Mouse (Mus musculus) megakaryocyte, adult 5-6 weeks (primary cell): ENCODE data around the gene Ccdc159. TPM values are rescaled to one million over a fixed set of nuclear protein-coding genes. Genes with fewer than 3 reads are reported as not detected.
A peak's percentile ranks its signal among the peaks of the same experiment; 100 is the strongest.

ENCODE experiments used
- ATAC-seq: 2 replicates; pipeline ENCODE4 v1.8.0; 2016; ENCODE audit warnings: mild to moderate bottlenecking, inconsistent platforms; ENCODE audit not compliant: poor library complexity, severe bottlenecking
- total RNA-seq, 2 experiments: library from RNA; stranded (forward) in 1 of 2; stranded (reverse) in 1 of 2; fragments of 153-499, 151-499 nt in 1 of 2; fragments of 221-1000, 200-1000 nt in 1 of 2; gene quantifications; 2 replicates each; pipeline versions ENCODE4 v1.2.3 to v1.2.4; 2015 to 2017

The Ccdc159 gene
- total RNA-seq, 2 experiments from 2014 or later = 0.22 TPM; not detected in 1

DNA sequence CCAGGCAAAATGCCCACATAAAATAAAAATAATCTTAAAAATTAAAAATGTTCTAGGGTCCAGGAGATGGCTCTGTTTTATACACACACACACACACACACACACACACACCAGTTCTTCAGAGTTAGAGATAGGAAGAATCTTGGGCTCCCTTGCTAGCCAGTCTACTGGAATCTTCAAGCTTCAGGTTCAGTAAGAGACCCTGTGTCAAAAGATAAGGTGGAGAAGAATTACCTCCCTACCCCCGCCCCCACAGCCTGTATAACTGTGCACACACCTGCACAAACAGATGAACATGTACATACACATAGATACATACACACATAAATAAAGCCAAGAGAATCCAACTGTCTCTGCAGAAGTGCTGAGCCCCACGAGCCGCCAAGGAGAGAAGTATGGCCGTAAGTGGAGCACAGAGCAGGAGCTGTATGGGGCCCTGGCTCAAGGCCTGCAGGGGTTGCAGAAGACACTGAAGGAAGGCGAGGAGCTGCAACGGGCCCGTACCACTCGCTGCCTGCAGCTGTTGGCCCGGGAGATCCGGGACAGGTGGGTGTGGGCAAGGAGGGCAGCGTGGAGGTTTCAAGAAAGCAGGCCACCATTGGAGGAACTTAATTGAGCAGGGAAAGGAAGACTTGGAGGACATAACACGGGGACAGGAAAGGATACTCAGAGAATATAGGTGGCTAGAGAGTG lies 5.3 kb downstream of the Ccdc159 start:
- ATAC-seq = no peak

DNA sequence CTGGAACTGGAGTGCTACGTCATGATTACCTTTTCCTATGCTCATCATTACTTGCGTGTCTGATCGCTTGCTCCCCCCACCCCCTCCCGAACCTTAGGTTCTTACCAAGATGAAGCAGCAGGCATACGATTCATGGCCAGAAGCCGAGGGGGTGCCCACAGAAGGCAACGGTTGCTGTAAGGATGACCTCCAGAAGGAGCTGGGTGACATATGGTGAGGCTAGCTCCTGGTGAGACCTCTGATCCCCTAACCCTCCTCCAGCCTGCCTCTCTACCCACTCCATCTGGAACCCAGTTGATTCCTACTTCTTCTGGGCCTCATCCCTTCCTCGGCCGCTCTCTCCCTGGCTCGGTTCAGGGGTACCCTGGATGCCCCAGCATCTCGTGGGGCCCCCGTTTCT lies 6.8 kb downstream of the Ccdc159 start:
- no peak for ATAC-seq

DNA sequence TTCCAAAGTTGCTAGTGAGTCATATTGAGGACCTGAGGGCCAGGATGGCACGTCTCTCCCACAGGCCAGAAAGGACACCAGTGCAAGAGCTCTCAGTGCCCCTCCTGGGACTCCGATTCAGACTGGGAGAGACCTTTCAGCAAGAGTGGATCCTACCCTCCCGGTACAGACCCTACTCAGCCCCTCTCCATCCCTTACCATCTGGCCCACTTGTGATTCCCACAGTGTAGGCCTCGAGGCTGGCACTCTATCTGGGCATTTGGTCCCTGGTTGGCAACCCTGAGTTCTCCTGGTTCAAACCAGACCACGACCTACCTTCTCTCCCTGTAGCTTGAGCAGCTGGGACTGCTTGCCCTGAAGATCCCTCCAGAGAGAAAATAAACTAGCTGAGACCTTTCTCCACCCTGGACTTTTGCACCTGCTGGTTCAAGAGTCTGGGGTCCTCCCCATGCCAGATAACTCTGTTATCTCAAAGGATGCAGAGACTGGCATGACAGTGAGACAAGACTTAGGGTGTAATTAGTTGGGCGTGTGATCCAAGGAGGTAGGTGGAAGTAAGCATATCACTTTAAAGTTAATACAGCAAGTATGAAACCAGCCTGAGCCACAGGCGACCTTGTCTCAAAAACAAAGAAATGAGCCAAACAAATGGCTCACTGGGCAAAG lies 8.3 kb downstream of the Ccdc159 start:
- no peak for ATAC-seq

DNA sequence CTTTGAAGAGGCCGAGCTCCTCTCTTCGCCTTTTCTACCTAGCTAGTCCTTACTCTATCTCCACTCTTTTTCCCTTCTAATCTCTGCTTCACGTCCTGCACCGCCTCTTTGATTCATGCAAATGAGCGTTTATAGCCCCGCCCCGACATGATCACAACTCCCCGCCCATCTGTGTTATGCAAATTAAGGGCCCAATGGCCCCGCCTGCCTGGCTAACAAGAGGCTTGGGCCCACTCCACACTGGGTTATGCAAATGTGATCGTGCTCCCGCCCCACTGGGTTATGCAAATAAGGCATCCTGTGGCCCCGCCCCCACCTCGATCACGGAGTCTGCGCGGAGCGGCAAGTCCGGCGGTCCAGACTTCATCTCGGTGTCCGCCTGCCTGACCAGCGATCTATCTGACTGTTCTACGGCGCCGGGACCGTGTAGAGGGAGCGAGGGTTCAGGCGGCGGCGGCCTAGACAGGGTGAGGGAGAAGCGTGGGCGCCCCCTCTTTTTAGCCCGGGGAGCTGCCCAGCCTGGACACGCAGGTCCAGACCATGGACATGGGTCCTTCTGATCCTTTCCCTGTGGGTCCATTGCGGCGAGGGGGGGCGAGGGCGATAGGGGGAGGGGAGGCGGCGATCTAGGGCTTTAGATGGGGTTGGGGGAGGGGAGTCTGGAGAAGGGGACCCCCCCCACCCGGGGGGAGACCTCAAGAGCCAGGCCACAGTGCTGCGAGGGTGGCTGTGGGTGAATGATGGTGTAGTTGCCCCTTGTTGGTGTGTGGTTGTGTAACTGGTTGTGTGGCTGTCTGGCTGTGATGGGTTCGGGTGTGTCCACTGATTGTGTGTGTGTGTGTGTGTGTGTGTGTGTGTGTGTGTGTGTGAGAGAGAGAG lies 9.7 kb downstream of the Ccdc159 start, which contains the start of gene Plppr2:
Gene Plppr2 (plus strand): TSS at position 342 of the 879 bp plus-strand sequence.
- ATAC-seq = peak; percentile 97

DNA sequence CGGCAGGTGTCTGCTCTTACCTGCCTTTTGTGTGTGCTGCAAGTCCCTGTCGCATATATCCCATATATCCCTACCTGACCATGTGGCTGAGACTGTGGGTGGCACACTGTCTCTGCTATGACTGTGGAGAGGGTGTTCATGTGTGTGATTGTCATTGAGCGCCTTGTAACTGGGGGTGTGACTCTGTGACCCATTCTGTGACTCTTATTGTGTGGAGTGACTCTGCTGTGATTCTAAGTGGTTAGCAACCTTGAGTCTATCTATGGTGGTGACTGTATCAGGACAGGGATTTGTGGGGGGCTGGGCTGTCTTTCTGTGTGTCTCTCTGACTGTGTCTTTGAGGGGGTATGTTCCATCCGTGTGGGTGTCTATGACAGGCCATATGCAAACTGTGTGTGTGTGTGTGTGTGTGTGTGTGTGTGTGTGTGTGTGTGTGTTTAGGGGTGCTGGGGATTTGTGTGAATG lies 10.5 kb downstream of the Ccdc159 start:
- ATAC-seq = no peak

DNA sequence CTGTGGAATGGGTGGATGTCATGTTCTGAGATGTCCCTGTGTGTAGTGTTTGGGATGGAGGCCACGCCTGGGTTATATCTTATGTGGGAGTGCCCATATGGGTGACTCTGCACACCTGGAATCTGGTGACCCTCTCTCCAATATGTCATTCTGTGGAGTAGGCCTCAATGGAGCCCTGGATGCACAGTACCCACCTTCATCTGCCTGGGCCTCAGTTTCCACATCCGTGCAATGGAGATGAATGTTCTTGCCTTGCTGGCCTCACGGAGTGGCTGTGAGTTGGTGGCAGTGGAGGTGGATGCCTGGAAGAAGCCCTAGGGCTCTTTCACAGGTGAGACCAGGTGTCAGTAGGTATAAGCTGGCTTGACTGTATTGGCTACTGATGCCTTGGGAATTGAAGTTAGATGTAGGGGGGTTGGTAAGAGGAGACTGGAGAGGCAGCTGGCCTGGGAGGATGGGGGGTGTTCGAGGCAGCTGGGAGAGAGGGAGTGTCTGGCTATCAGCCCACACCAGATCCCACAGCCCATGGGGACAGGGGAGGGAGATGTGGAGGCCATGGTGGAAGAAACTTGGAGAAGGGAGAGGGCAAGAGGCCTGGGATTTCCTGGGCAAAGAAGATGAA lies 11.1 kb downstream of the Ccdc159 start:
- ATAC-seq = no peak

DNA sequence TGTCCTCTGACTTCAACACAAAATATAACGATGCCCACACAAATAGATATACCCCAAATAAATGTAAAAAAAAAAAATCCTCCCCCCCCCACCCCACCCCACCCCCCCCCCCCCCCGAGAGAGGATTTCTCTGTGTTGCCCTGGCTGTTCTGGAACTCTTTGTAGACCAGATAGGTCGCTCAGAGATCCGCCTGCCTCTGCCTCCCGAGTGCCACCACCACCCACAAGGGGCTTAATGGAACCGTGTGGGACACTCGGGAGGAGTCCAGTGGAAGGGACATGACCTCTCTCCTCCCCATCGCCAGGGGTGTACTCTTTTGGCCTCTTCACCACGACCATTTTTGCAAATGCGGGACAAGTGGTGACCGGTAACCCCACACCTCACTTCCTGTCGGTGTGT lies 15.8 kb downstream of the Ccdc159 start:
- no peak for ATAC-seq

DNA sequence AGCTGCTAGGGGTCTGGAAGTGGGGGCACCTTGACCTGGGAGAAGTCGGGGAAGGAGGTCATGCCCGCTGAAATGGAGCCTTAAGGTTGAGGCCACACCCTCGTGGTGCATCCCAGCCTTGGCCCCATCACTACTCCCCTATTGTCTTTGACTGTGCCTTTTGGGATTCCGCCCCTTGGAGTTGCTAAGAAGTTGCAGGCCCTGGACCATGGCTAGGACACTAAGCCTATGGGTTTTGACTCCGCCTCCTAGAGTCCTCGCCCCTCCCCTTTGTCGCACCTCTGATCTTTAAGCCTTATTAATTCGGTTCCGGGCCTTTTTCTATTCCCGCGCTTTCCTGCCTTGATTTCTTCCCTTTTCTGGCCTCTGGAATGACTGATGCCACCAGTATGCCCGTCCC lies 16.4 kb downstream of the Ccdc159 start:
- no peak for ATAC-seq

DNA sequence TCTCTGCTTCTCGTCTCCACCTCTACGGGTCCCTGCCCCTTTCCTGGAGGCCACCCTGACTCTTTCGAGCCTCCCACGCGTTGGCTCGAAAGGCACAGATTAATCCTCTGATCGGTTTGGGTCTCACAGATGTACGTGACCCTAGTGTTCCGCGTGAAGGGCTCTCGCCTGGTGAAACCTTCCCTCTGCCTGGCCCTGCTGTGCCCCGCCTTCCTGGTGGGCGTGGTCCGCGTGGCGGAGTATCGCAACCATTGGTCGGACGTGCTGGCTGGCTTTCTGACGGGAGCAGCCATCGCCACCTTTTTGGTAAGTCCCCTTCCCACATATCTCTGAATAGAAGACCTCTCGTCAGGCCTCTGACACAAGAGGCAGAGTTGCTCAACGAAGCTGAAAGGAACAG lies 17.0 kb downstream of the Ccdc159 start:
- ATAC-seq = no peak

DNA sequence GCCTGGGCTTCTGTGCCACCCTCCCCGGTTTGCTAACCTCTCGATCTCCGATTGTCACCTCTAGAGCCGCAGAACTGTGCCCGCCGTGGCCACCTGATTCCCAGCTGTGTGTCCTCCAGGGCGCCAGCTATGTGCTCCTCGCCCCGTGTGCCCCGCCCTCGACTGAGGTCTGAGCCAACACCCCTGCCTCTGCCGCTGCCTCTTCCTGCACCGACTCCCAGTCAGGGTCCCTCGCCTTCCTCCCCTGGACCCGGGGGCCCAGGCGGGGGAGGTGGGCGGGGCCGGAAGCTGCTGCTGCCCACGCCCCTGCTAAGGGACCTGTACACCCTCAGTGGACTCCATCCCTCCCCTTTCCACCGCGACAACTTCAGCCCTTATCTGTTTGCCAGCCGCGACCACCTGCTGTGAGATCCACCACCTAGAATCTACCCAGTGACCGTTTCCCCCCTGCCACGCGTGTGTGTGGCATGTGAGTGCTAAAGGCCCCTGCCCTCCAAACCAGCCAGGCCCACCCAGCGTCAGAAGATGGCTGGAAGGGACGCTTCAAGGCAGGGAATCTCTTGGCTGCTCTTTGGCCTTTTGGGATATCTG lies 20.4 kb downstream of the Ccdc159 start:
- ATAC-seq = 0 out of 2 replicates have a peak, but pooled peaks have one; percentile 10

DNA sequence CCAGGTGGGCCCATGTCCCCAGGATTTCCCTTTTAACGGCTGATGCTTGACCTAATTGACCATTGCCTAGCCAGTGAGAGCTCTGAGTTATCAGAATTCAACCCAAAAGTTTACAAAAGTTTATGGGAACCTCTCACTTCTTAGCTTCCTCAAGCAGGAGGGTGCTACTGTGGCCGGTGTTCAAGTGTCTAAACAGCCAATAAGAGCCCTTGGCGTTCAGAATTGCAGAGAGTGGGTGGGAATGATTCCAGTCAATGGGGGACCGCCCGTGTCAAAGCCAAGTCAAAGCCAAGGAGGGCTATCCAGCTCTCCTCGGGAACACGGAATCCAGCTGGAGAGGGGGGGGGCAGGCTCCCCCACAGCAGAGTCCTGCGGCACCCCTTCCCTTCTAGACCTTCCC lies 20.9 kb downstream of the Ccdc159 start:
- no peak for ATAC-seq

DNA sequence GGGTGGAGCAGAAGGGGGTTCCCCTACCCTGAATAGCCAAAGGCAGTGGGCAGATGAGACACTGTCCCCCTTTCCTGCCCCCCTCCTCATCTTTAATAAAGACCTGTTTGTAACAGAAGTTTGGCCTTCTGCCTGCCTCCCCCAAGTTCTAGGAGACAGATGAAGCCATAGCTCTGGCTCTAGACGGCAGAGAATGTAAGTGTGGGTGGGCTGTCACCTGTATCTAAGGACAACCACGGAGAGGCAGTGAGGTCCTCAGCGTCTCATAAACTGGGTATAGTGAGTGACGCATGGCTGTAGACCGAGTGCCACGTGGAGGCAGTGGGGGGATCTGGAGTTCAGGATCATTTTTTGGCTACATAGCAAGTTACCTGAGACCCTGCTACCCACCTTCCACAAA lies 21.5 kb downstream of the Ccdc159 start:
- no peak for ATAC-seq

DNA sequence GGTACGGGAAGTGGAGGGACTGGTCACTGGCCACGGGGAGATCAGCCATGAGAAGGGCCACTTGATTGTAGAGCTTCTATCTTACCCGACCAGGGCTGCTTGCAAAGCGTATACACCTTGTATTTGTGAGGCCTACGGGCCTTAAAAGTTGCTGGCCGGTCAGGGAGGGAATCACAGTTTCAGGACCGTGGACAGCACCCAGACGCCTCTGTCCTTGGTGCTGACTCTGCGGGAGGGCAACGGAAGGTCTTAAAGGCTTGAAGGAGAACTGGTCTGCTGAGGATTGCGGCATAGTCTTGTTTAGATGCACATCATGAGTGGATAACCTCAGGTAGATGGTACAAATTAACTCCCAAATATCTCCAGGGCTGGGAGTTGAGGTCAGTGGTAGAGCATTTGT lies 23.1 kb downstream of the Ccdc159 start:
- ATAC-seq = peak; percentile 73

DNA sequence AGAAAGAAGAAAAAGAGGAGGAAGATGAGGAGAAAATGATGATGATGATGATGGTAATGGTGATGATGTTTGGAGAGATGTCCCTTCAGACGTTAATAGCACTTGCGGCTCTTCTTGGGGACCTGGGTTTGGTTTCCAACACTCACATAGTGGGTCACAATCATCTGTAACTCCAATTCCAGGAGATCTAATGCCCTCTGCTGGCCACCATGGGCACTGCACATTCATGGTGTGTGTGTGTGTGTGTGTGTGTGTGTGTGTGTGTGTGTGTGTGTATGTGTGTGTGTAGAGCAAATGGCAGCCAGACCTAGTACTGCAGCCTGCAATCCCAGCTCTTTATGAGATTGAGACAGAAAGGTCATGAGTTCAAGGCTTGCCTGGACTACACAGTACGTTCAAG lies 24.7 kb downstream of the Ccdc159 start:
- no peak for ATAC-seq

DNA sequence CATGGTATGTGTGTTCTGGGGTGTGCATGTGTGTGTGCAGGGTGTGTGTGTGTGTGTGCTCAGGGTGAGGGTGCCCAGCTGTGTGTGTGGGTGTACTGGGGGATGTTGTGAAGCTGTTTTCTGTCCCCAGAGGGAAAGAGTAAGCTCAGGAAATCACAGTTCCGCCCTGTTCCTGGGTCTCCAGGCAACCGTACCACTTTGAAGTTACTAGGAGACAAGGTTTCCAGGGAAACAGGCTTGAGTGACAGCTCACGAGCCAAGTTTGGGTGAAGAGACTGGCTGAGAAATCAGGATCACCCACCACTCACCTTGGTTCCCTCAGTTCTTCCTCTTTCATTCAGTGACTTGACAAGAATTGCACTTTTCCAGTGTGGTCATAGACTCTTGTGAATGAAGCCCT lies 26.3 kb downstream of the Ccdc159 start:
- ATAC-seq = no peak

DNA sequence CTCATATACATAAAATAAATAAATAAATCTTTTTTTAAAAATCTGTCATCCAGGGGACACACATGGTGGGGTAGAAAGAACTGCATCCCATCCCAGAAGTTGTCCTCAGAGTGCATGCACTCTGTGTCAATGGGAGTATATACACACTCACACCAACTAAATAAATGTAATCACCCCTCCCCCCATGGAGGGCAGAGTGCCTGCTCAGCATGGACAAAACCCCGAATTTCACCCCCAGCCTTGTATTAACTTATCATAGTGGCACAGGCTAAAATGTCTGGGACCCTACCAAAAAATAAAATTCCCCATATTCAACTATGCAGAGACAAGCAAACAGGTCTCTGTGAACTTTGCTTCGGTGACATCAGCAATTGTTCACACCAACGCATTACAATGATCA lies 27.4 kb downstream of the Ccdc159 start:
- no peak for ATAC-seq

DNA sequence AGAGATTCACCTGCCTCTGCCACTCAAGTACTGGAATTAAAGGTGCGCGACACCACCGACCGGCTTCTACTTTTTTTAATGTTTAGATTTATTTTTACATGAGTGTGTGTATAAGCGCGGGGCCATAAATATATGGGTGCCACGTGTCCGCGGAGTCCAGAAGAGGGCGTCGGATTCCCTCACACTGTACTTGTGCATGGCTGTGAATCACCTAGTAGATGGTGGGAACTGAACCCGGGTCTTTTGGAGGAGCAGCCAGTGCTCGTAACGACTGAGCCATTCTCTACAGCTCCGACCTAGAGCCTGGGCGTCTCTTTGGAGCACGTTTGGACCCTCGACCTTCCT lies 27.9 kb downstream of the Ccdc159 start:
- peak; percentile 45 for ATAC-seq

DNA sequence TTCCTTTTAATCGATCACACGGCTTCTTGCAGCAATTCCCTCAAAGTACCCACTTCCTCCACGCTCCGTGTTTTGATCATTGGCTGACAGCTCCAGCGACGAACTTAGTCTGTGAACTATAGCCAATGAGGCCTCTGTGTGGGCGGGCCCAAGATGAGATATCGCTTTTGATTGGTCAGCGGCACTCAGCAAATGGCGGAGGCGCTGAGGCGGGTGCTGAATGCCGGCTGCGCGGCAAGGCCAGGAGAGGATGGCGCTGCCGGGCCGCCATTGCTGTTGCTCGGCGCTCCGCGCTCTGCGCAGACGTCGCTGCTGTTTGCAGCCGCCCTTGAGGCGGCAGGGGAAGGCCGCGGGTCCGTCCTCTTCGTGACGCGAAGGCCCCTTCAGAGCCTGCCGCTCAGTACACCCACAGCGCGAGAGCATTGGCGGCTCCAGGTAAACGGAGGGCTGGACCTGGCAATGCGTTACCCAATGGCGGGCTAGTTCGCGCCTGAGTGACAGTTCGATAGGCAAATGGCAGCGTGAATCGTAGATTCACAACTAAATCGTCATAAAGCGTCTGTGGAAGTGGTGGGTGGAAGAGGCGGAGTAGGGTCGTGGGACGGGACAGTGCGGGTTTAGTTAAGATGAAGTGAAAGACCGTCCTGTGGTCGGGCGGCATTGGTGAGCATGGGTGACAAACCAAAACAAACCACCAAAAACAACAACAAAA lies 28.5 kb downstream of the Ccdc159 start, which contains the start of gene Swsap1:
Gene Swsap1 (plus strand): TSS at position 186 of the 712 bp plus-strand sequence.
- ATAC-seq = peak; percentile 93

DNA sequence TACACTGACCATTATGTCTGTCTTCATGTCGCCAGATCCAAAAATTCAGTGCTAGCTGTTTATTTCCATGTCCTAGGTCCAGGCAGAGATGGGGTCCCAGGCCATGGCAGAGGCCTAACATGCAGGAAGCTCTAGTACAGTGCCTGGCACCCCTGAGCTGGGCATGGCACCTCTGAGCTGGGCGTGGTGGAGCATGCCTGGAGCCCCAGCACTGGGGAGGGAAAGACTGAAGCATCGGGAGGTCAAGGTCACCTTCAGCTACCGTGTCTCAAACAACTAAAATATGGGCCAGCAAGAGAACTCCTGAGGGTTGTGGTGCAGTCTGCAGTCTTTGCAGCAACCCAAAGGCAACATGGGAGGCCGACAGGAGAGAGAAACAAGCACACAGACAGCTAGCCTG lies 31.1 kb downstream of the Ccdc159 start:
- ATAC-seq = no peak

DNA sequence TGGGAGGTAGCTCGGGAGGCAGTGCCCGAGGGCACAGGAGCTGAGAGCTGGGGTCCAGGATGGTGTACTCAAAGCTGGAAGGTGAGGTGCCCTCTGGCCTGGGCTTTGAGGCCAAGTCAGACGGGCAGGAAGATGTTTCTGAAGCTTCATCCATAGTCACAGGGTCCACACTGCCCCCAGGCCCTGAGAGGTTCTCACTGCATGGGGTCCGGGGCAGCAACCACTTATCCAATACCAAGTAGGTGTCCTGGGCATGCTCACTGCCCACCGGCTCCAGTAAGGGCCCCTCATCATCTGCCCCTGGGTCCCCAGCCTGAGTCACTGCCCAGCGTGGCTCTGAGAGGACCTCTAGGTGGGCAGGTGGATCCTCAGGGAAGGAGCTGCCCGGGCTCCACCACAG lies 32.0 kb downstream of the Ccdc159 start:
- no peak for ATAC-seq
